Mouse (Mus musculus) hematopoietic stem cell, adult 5-6 weeks (primary cell): ENCODE results near the gene Slain2. TPM values are rescaled to one million over a fixed set of nuclear protein-coding genes. Genes with fewer than 3 reads are reported as not detected.

Source experiments
- total RNA-seq: library from RNA; stranded (forward); fragments of 172-1452, 232-1000 nt; gene quantifications from 2 replicates; pipeline ENCODE4 v1.2.3, GENCODE M21; 2017

The Slain2 gene
- total RNA-seq, 1 experiment from 2014 or later: 51.7 TPM

Other genes with a start within 250 kb of the Slain2 start
- gene Txk, start 161.5 kb upstream of the Slain2 start, total RNA-seq: 1.4 and 1.9 TPM in 2 replicates
- gene Tec, start 45.8 kb upstream of the Slain2 start, total RNA-seq: 38.2 and 47.7 TPM in 2 replicates
- not detected in 2 replicates for gene Gm10135, start 60.4 kb downstream of the Slain2 start, total RNA-seq
- not detected in 2 replicates for gene Slc10a4, start 92.6 kb downstream of the Slain2 start, total RNA-seq